Mouse (Mus musculus) lung, adult 2 months (tissue): ENCODE data around the gene Borcs8.

ENCODE experiments used
- CTCF ChIP-seq: fragments of 200-500 bp; IDR thresholded peaks from 2 replicates; pipeline ENCODE4 v1.5.1; 2011; ENCODE audit warnings: mild to moderate bottlenecking, low read length, control low read depth; ENCODE audit not compliant: insufficient read depth
- POLR2A ChIP-seq: fragments of 200-500 bp; IDR thresholded peaks from 2 replicates; pipeline ENCODE4 v1.6.1; 2011; ENCODE audit warnings: low read depth, mild to moderate bottlenecking, control low read depth, low read length, borderline replicate concordance; ENCODE audit errors: extremely low read depth

GRCm38 (mm10) chr8:70152537-70153257, 13.4 kb downstream of the Borcs8 start:
- TF ChIP-seq CTCF (no peak), POLR2A (no peak)
